Mouse (Mus musculus) embryonic fibroblast, embryonic 13.5 days (primary cell): Measurements from ENCODE around the gene Tmem19.
"Not testable (repeated sequence)": the region's sequence is repeated elsewhere in the genome, so short reads cannot be mapped to it uniquely, and the experiment has no call there.

Experiments used
- CTCF ChIP-seq: IDR thresholded peaks from 2 replicates; pipeline ENCODE4 v1.5.1; 2011; ENCODE audit warnings: mild to moderate bottlenecking, control low read depth, low read length, moderate library complexity, borderline replicate concordance; ENCODE audit not compliant: insufficient read depth
- POLR2A ChIP-seq: IDR thresholded peaks from 2 replicates; pipeline ENCODE4 v1.6.1; 2011; ENCODE audit warnings: low read depth, mild to moderate bottlenecking, control low read depth, low read length, moderate library complexity

GRCm38 (mm10) chr10:115318388-115318787 lies 43.9 kb downstream of the Tmem19 start:
- TF ChIP-seq CTCF, POLR2A: not testable (repeated sequence)
